Mouse (Mus musculus) MEL (cell line): ENCODE measurements around the gene S100a8. TPM values are rescaled to one million over a fixed set of nuclear protein-coding genes. Genes with fewer than 3 reads are reported as not detected.

ENCODE experiments used
- DNase-seq: peaks from one replicate; pipeline ENCODE4 v3.0.0; 2011; ENCODE audit warnings: low read depth, low spot score
- H3K27ac ChIP-seq: 2 replicates; pipeline ENCODE4 v1.5.1; 2012; ENCODE audit warnings: low read depth, mild to moderate bottlenecking, control low read depth, low read length, moderate library complexity; ENCODE audit not compliant: control insufficient read depth
- H3K27me3 ChIP-seq, 2 experiments: fragments of 150-350 bp in 1 of 2; sonication (generic) in 1 of 2; 2 replicates each; pipeline ENCODE4 v1.6.1; 2012; ENCODE audit warnings: low read length in 2 of 2, mild to moderate bottlenecking in 2 of 2, improper control_type of control experiment in 1 of 2, moderate library complexity in 1 of 2; ENCODE audit not compliant: insufficient read depth in 2 of 2, control insufficient read depth in 1 of 2
- H3K36me3 ChIP-seq, 2 experiments: 2 replicates each; pipeline ENCODE4 v1.6.1; 2012 to 2014; ENCODE audit warnings: low read length in 2 of 2, improper control_type of control experiment in 1 of 2, inconsistent platforms in 1 of 2, mild to moderate bottlenecking in 1 of 2; ENCODE audit not compliant: insufficient read depth in 2 of 2, control insufficient read depth in 1 of 2
- H3K4me1 ChIP-seq, 2 experiments: fragments of 150-350 bp in 1 of 2; sonication (generic) in 1 of 2; 2 replicates each; pipeline ENCODE4 v1.6.1; 2012; ENCODE audit warnings: low read length in 2 of 2, improper control_type of control experiment in 1 of 2, mild to moderate bottlenecking in 1 of 2; ENCODE audit not compliant: insufficient read depth in 2 of 2, control insufficient read depth in 1 of 2
- H3K4me3 ChIP-seq, 2 experiments: fragments of 150-350 bp in 1 of 2; sonication (generic) in 1 of 2; 2 replicates each; pipeline ENCODE4 v1.5.1; 2012; ENCODE audit warnings: low read depth in 2 of 2, low read length in 2 of 2, mild to moderate bottlenecking in 2 of 2, moderate library complexity in 2 of 2, control low read depth in 1 of 2, improper control_type of control experiment in 1 of 2; ENCODE audit not compliant: control insufficient read depth in 1 of 2, insufficient read depth in 1 of 2
- H3K79me2 ChIP-seq: 2 replicates; pipeline ENCODE4 v1.6.1; 2012; ENCODE audit warnings: mild to moderate bottlenecking, low read length, moderate library complexity; ENCODE audit not compliant: control insufficient read depth, poor library complexity, insufficient read depth
- H3K9ac ChIP-seq: 2 replicates; pipeline ENCODE4 v1.6.1; 2012; ENCODE audit warnings: low read depth, mild to moderate bottlenecking, control low read depth, low read length, moderate library complexity; ENCODE audit not compliant: control insufficient read depth, poor library complexity, severe bottlenecking
- H3K9me3 ChIP-seq: fragments of 150-350 bp; sonication (generic); replicated peaks from 2 replicates; pipeline ENCODE4 v1.6.1; 2012; ENCODE audit warnings: mild to moderate bottlenecking, low read length, improper control_type of control experiment, moderate library complexity; ENCODE audit not compliant: insufficient read depth
- BHLHE40 ChIP-seq: IDR thresholded peaks from 2 replicates; pipeline ENCODE4 v1.6.1; 2012; ENCODE audit warnings: low read depth, mild to moderate bottlenecking, inconsistent platforms, low read length, improper control_type of control experiment, borderline replicate concordance
- CHD1 ChIP-seq: IDR thresholded peaks from 2 replicates; pipeline ENCODE4 v1.6.1; 2012; ENCODE audit warnings: low read depth, mild to moderate bottlenecking, inconsistent platforms, low read length, improper control_type of control experiment
- CHD2 ChIP-seq: IDR thresholded peaks from 2 replicates; pipeline ENCODE4 v1.6.1; 2011; ENCODE audit warnings: low read length, improper control_type of control experiment
- CTCF ChIP-seq, 3 experiments: IDR thresholded peaks in 2 of 3; conservative IDR thresholded peaks in 1 of 3; 2 replicates each; pipeline ENCODE4 v1.5.1; 2011 to 2012; ENCODE audit warnings: low read length in 3 of 3, low read depth in 2 of 3, mild to moderate bottlenecking in 2 of 3, improper control_type of control experiment in 1 of 3, inconsistent platforms in 1 of 3, mixed read lengths in 1 of 3, moderate library complexity in 1 of 3; ENCODE audit not compliant: control insufficient read depth in 1 of 3, insufficient read depth in 1 of 3, poor library complexity in 1 of 3, severe bottlenecking in 1 of 3
- GATA1 ChIP-seq: IDR thresholded peaks from 2 replicates; pipeline ENCODE4 v1.6.1; 2011; ENCODE audit warnings: low read depth, low read length, improper control_type of control experiment
- HCFC1 ChIP-seq: IDR thresholded peaks from 2 replicates; pipeline ENCODE4 v1.6.1; 2012; ENCODE audit warnings: low read depth, mild to moderate bottlenecking, inconsistent platforms, low read length, improper control_type of control experiment, moderate library complexity
- MAX ChIP-seq: IDR thresholded peaks from 2 replicates; pipeline ENCODE4 v1.6.1; 2011; ENCODE audit warnings: low read length, improper control_type of control experiment
- MXI1 ChIP-seq: IDR thresholded peaks from 2 replicates; pipeline ENCODE4 v1.6.1; 2011; ENCODE audit warnings: mild to moderate bottlenecking, low read depth, low read length, improper control_type of control experiment
- MYB ChIP-seq: IDR thresholded peaks from 2 replicates; pipeline ENCODE4 v1.6.1; 2011; ENCODE audit warnings: mild to moderate bottlenecking, low read depth, low read length, improper control_type of control experiment
- MYC ChIP-seq: IDR thresholded peaks from 2 replicates; pipeline ENCODE4 v1.6.1; 2011; ENCODE audit warnings: low read depth, mild to moderate bottlenecking, low read length, improper control_type of control experiment, moderate library complexity
- POLR2A ChIP-seq, 2 experiments: IDR thresholded peaks; 2 replicates each; pipeline ENCODE4 v1.6.1; 2011 to 2012; ENCODE audit warnings: low read length in 2 of 2, mild to moderate bottlenecking in 2 of 2, control low read depth in 1 of 2, improper control_type of control experiment in 1 of 2, low read depth in 1 of 2, moderate library complexity in 1 of 2; ENCODE audit not compliant: control insufficient read depth in 1 of 2, insufficient read depth in 1 of 2, poor library complexity in 1 of 2
- POLR2AphosphoS2 ChIP-seq: IDR thresholded peaks from 2 replicates; pipeline ENCODE4 v1.6.1; 2011; ENCODE audit warnings: low read length, improper control_type of control experiment
- RAD21 ChIP-seq: IDR thresholded peaks from 2 replicates; pipeline ENCODE4 v1.6.1; 2011; ENCODE audit warnings: mild to moderate bottlenecking, low read depth, low read length, improper control_type of control experiment
- RCOR1 ChIP-seq: IDR thresholded peaks from 2 replicates; pipeline ENCODE4 v1.6.1; 2012; ENCODE audit warnings: low read depth, mild to moderate bottlenecking, inconsistent platforms, low read length, improper control_type of control experiment
- SMC3 ChIP-seq: IDR thresholded peaks from 2 replicates; pipeline ENCODE4 v1.6.1; 2011; ENCODE audit warnings: low read depth, low read length, improper control_type of control experiment
- UBTF ChIP-seq: IDR thresholded peaks from 2 replicates; pipeline ENCODE4 v1.6.1; 2012; ENCODE audit warnings: low read depth, mild to moderate bottlenecking, inconsistent platforms, low read length, improper control_type of control experiment, moderate library complexity, borderline replicate concordance; ENCODE audit not compliant: insufficient read depth
- ZC3H11A ChIP-seq: IDR thresholded peaks from 2 replicates; pipeline ENCODE4 v1.6.1; 2012; ENCODE audit warnings: low read depth, mild to moderate bottlenecking, inconsistent platforms, low read length, improper control_type of control experiment
- ZNF384 ChIP-seq: IDR thresholded peaks from 2 replicates; pipeline ENCODE4 v1.6.1; 2012; ENCODE audit warnings: low read depth, mild to moderate bottlenecking, inconsistent platforms, low read length, improper control_type of control experiment
- polyA plus RNA-seq, 2 experiments: library from polyadenylated mRNA; stranded (reverse) in 1 of 2; unstranded in 1 of 2; fragments of >175 nt in 1 of 2; fragments of >200 nt in 1 of 2; gene quantifications; 2 replicates each; pipeline versions ENCODE4 v1.2.1 to v1.2.4; 2012; ENCODE audit warnings: low replicate concordance in 2 of 2, low read depth in 1 of 2; ENCODE audit not compliant: insufficient read length in 2 of 2, insufficient read depth in 1 of 2, missing spikeins in 1 of 2
- total RNA-seq: library from RNA; depleted of rRNA; stranded (reverse); fragments of 300-350 nt; gene quantifications from 2 replicates; pipeline ENCODE4 v1.2.3, GENCODE M21; 2012

S100a8 gene
- total and polyA plus RNA-seq, 3 experiments = not detected

DNA sequence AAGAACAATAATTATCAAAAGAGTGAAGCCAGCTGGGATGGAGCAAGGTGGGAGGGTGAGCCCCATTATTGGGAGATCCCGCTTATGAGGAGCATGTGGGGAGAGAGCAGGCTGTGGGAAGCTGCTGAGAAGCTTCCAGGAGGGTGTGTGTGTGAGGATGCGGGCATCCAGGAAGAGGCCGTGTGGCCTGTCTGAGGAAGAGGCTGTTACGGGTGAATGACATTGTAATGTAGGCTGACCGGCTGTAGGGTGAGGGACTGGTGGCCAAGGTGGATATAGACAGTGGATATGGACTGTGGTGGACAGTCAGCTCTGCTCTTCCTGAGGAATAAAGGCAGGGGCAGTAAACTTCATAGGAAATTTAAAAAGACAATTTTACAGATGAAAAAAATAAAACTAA is 43.3 kb upstream of the S100a8 start:
- Histone ChIP-seq H3K4me3 (no peak overlapping the region), H3K9ac (no peak overlapping the region), H3K79me2 (no peaks in the 10 kb centered on the region)
- no peak for DNase-seq
- TF ChIP-seq SMC3 (no peak), MYB (no peak), CHD2 (no peak), MAX (no peak), MYC (no peak), CHD1 (no peak), POLR2AphosphoS2 (no peak), GATA1 (no peak), BHLHE40 (no peak), RAD21 (no peak), RCOR1 (no peak), ZC3H11A (no peak), POLR2A (IDR thresholded peaks at IDR 0.05; ENCODE audit: control insufficient read depth in 1 of 2, insufficient read depth in 1 of 2, low read depth in 1 of 2, low read length in 2 of 2, poor library complexity in 1 of 2) (no peak), UBTF (no peak)
- TF ChIP-seq, all 39 proteins: peak for 0
- H3K36me3 ChIP-seq = no peaks in the 10 kb centered on the region
- H3K27me3 ChIP-seq = peaks cover 15 to 21% of the 10 kb centered on the region in 2 experiments
- no peak overlapping the region for H3K27ac ChIP-seq
- no peaks in the 10 kb centered on the region for H3K9me3 ChIP-seq
- no peaks in the 10 kb centered on the region for H3K4me1 ChIP-seq

DNA sequence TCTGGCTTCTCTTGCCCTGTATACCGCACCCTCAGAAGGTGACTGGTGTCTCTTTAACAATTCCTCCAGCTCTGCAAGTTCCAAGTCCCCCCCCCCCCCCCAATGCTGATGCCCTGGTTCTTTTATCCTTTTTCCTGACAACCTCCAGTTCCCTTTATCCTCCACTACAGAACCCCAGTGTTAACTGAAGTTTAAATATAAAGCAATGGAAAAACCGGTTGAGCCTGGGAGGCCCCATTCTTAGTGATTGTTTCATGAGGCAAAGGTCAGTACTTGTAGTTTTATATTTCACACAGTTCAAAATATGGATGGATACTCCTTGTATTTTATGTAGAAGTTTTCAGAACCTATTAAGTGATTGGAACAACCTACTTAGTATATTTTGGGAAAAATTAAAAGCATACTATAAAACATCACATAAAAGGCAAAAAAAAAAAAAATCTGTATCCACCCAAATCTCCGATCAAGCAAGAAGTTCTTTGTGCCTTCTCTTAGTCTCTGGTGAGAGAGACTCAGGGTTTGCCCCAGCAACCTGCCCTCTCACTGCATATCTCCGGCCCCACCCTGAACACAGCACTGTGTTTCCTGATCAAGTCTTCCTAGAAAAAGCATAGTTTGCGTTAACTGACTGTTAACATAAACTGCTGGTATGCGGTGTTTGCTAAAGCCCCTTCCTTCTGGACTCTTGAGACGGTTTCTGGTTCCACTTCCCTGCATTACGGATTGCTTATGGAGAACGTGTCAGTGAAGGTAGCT is 42.3 kb upstream of the S100a8 start:
- no peak for DNase-seq
- no peaks in the 10 kb centered on the region for H3K4me1 ChIP-seq
- peaks cover 15 to 22% of the 10 kb centered on the region in 2 experiments for H3K27me3 ChIP-seq
- H3K9me3 ChIP-seq = no peaks in the 10 kb centered on the region
- H3K4me3 ChIP-seq = no peak overlapping the region
- no peak overlapping the region for H3K9ac ChIP-seq
- no peaks in the 10 kb centered on the region for H3K79me2 ChIP-seq
- H3K36me3 ChIP-seq = no peaks in the 10 kb centered on the region
- no peak for TF ChIP-seq GATA1
- no peak for TF ChIP-seq CTCF (IDR thresholded peaks at IDR 0.05 in 2 of 3, conservative IDR thresholded peaks at IDR 0.05 in 1 of 3; ENCODE audit: control insufficient read depth in 1 of 3, insufficient read depth in 1 of 3, low read depth in 2 of 3, low read length in 3 of 3, poor library complexity in 1 of 3, severe bottlenecking in 1 of 3)
- TF ChIP-seq CHD1 = no peak
- no peak for TF ChIP-seq HCFC1
- TF ChIP-seq MXI1 = no peak
- no peak for TF ChIP-seq ZNF384
- no peak for TF ChIP-seq MYB
- no peak overlapping the region for H3K27ac ChIP-seq
